ENCODE assay signal across 13 mouse cellular contexts in genomic region chr1:183212757-183213211, GRCm38 (mm10). TPM values are rescaled to one million over a fixed set of nuclear protein-coding genes. Genes with fewer than 3 reads are reported as not detected.
DNase-seq lines count a peak whose midpoint lies in the region; TF ChIP-seq lines count a peak whose summit lies in the region.
"Had no signal": no experiment of that assay in that cellular context is flagged by ENCODE, and none has a peak within 500 bp of the region (broad histone marks: within the 10 kb centered on the region; RNA-seq: fewer than 3 reads in every experiment).

No protein-coding gene starts in this region.

- H3K9ac ChIP-seq in MEL (ENCODE audit: control insufficient read depth, low read depth, low read length, poor library complexity, severe bottlenecking) = no peak overlapping the region
- H3K9ac ChIP-seq: neural tube, embryonic 15.5 days had no signal

- TF ChIP-seq EP300 in MEL (IDR thresholded peaks at IDR 0.05; ENCODE audit: low read depth in 1 of 2, low read length in 2 of 2) = peak; percentile 26 to 32; a peak in 1 of 4 replicates

- no peaks in the 10 kb centered on the region for H3K79me2 ChIP-seq in MEL (ENCODE audit: control insufficient read depth, insufficient read depth, low read length, poor library complexity)

- no peaks in the 10 kb centered on the region for H3K27me3 ChIP-seq in MEL (ENCODE audit: control insufficient read depth in 1 of 2, insufficient read depth in 2 of 2, low read length in 2 of 2)
- H3K27me3 ChIP-seq: megakaryocyte, embryonic 14.5 days; neural tube, embryonic 15.5 days had no signal

- no peak for TF ChIP-seq CTCF in left cerebral cortex, adult 2 months (IDR thresholded peaks at IDR 0.05)
- TF ChIP-seq CTCF in MEL (IDR thresholded peaks at IDR 0.05 in 2 of 3, conservative IDR thresholded peaks at IDR 0.05 in 1 of 3; ENCODE audit: control insufficient read depth in 1 of 3, insufficient read depth in 1 of 3, low read depth in 2 of 3, low read length in 3 of 3, poor library complexity in 1 of 3, severe bottlenecking in 1 of 3) = no peak

- DNase-seq in left cerebral cortex, adult 2 months (ENCODE audit: extremely low spot score in 1 of 2, low spot score in 2 of 2) = no peak
- DNase-seq in left cerebral cortex, adult 18-20 months (ENCODE audit: low spot score in 2 of 2) = no peak
- peak; percentile 45 for DNase-seq in MEL (ENCODE audit: low read depth, low spot score)
- DNase-seq in adipocyte (ENCODE audit: low spot score) = peak; percentile 29
- DNase-seq in layer of hippocampus, postnatal 10 days (ENCODE audit: low spot score in 2 of 2) = peak; percentile 33 to 61
- DNase-seq in kidney, adult 11 months = no peak
- DNase-seq in urinary bladder, adult 2 months (ENCODE audit: low spot score) = no peak
- no peak for DNase-seq in gastrocnemius, postnatal 4 days (ENCODE audit: low spot score in 2 of 2)
- DNase-seq: heart, postnatal 4 days; kidney, postnatal 10 days had no signal

- H3K27ac ChIP-seq in left cerebral cortex, adult 2 months = peak overlapping the region; percentile 2; the same call in 1 of the 2 replicates
- peak overlapping the region; percentile 1; the same call in 1 of the 2 replicates for H3K27ac ChIP-seq in MEL (ENCODE audit: control insufficient read depth, low read depth, low read length)
- H3K27ac ChIP-seq: neural tube, embryonic 15.5 days had no signal

- intact Hi-C loops in left cerebral cortex, adult 2 months (cut with DNase I) = loop anchor here (5.0 kb wide), 1 partner anchor 60 kb away; no protein-coding TSS in a partner anchor

- no peak for TF ChIP-seq RAD21 in MEL (IDR thresholded peaks at IDR 0.05; ENCODE audit: low read depth, low read length)

- H3K4me1 ChIP-seq in MEL (ENCODE audit: control insufficient read depth in 1 of 2, insufficient read depth in 2 of 2, low read length in 2 of 2) = peaks cover 12 to 16% of the 10 kb centered on the region in 2 experiments

- no peak overlapping the region for H3K4me3 ChIP-seq in left cerebral cortex, adult 2 months
- no peak overlapping the region for H3K4me3 ChIP-seq in MEL (ENCODE audit: control insufficient read depth in 1 of 2, insufficient read depth in 1 of 2, low read depth in 2 of 2, low read length in 2 of 2)
- H3K4me3 ChIP-seq: megakaryocyte, embryonic 14.5 days; neural tube, embryonic 15.5 days had no signal

- no peak for TF ChIP-seq POLR2A in MEL (IDR thresholded peaks at IDR 0.05; ENCODE audit: control insufficient read depth in 1 of 2, insufficient read depth in 1 of 2, low read depth in 1 of 2, low read length in 2 of 2, poor library complexity in 1 of 2)

- H3K9me3 ChIP-seq in MEL (replicated peaks; ENCODE audit: insufficient read depth, low read length) = no peaks in the 10 kb centered on the region
- H3K9me3 ChIP-seq: G1E; megakaryocyte, embryonic 14.5 days; neural tube, embryonic 15.5 days had no signal

- peaks cover 0 to 20% of the 10 kb centered on the region in 2 experiments; a peak in 3 of 4 replicates for H3K36me3 ChIP-seq in MEL (ENCODE audit: control insufficient read depth in 1 of 2, insufficient read depth in 2 of 2, low read length in 2 of 2)
- H3K36me3 ChIP-seq: neural tube, embryonic 15.5 days had no signal

TF ChIP-seq in MEL, 35 proteins besides CTCF, POLR2A, EP300 and RAD21:
- TF ChIP-seq MAX (IDR thresholded peaks at IDR 0.05; ENCODE audit: low read length) = no peak; the same call in 1 of the 2 replicates
- 0 out of 2 replicates have a peak, but pooled peaks have one; percentile 14 for TF ChIP-seq SIN3A (IDR thresholded peaks at IDR 0.05; ENCODE audit: low read length)
- peak; percentile 53; the same call in 1 of the 2 replicates for TF ChIP-seq ETS1 (IDR thresholded peaks at IDR 0.05; ENCODE audit: low read depth, low read length)
- TF ChIP-seq MAFK (IDR thresholded peaks at IDR 0.05; ENCODE audit: borderline replicate concordance, low read depth, low read length) = 0 out of 2 replicates have a peak, but pooled peaks have one; percentile 40
- TF ChIP-seq NRF1 (IDR thresholded peaks at IDR 0.05; ENCODE audit: insufficient read depth, low read depth, low read length, poor library complexity, severe bottlenecking) = no peak
- peak; percentile 69; the same call in 1 of the 2 replicates for TF ChIP-seq GABPA (IDR thresholded peaks at IDR 0.05; ENCODE audit: low read depth, low read length)
- no peak for TF ChIP-seq HCFC1 (IDR thresholded peaks at IDR 0.05; ENCODE audit: low read depth, low read length)

RNA-seq across cellular contexts. Expression of gene Disp1, which starts 8.5 kb away (rescaled TPM):
- 1 to 10 TPM; 5.4 to 7.7 TPM for total RNA-seq in left cerebral cortex, adult 2 months (2021)
- 1 to 10 TPM; 5.7 to 6.6 TPM for total RNA-seq in left cerebral cortex, adult 18-20 months (2021)
- 5.9 and 6.3 TPM in 2 replicates for total RNA-seq in MEL (2012; rRNA removed)
- polyA plus RNA-seq in MEL (2012; ENCODE audit: insufficient read depth in 1 of 2, insufficient read length in 2 of 2, low read depth in 1 of 2, low replicate concordance in 2 of 2, missing spikeins in 1 of 2) = 1 to 10 TPM in 1 of 2 experiments, not detected in 1; 9.9 TPM
- total RNA-seq in layer of hippocampus, postnatal 10 days (2021) = 1 to 10 TPM; 4.3 to 4.4 TPM
- 5.2 and 7.8 TPM in 2 replicates for polyA plus RNA-seq in urinary bladder, adult 2 months (2012; rRNA removed)
- total RNA-seq in gastrocnemius, postnatal 4 days (2021) = 10 to 100 TPM; 19.3 to 22.2 TPM

Comparison
In these comparisons a context has a peak if more than half of its experiments do, and no peak if none do; other contexts are left out.
1. DNase-seq: peak in MEL (single experiment), adipocyte (single experiment) and layer of hippocampus, postnatal 10 days (2 of 2); none in left cerebral cortex, adult 2 months (0 of 2), left cerebral cortex, adult 18-20 months (0 of 2), kidney, adult 11 months (single experiment), urinary bladder, adult 2 months (single experiment) and gastrocnemius, postnatal 4 days (0 of 2).